Mouse (Mus musculus): ENCODE measurements around the gene Faap100. TPM values are rescaled to one million over a fixed set of nuclear protein-coding genes. Genes with fewer than 3 reads are reported as not detected.

The Faap100 gene
- total RNA-seq, 2 experiments from 2014 or later = 10.6 to 11.7 TPM

DNA sequence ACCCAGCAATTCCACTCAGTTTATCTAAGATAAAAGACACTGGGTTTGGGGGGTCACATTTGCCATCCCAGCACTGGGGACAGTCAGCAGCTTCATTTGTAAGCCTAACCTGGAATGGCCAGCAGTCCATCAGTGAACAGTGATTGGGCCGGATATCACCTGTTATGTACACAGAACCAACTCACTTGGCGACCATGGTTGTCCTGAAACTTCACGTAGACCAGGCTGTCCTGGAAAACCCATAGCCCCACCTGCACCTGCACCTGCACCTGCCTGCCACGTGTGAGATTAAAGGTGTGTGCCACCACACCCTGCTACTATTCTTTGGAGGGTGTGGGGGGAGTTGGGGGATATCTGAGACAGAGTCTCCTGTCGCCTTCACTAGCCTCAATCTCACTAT is 59.3 kb downstream of the Faap100 start:
- no peak for DNase-seq

Small RNAs within 50 kb of the gene (microRNA-seq; reads per million reads assigned to microRNA genes)
- gene Gm23419 = 0 reads per million in 2 experiments
- 0 reads per million in 2 experiments for gene Mir6935

Other genes starting within 250 kb of the Faap100 start
- gene Slc38a10, start 227.4 kb downstream of the Faap100 start, total RNA-seq (2021) = 10 to 100 TPM; 89.2 to 93.9 TPM
- gene Bahcc1, start 145.8 kb downstream of the Faap100 start, total RNA-seq (2021) = 1 to 10 TPM; 3.5 to 5.0 TPM
- gene Actg1, start 30.2 kb downstream of the Faap100 start, total RNA-seq (2021) = 100 to 1,000 TPM; 286 to 296 TPM
- gene Fscn2, start 17.2 kb downstream of the Faap100 start, total RNA-seq (2021) = not detected
- gene Nploc4, start 58.9 kb upstream of the Faap100 start, total RNA-seq (2021) = 10 to 100 TPM; 62.0 to 65.2 TPM
- gene Tspan10, start 63.9 kb upstream of the Faap100 start, total RNA-seq (2021) = 1 to 10 TPM; 1.0 to 2.3 TPM
- gene Pde6g, start 74.7 kb upstream of the Faap100 start, total RNA-seq (2021) = under 1 TPM in 1 of 2 experiments, not detected in 1; 0.57 TPM
- 10 to 100 TPM; 58.1 to 70.3 TPM for gene Oxld1, start 79.3 kb upstream of the Faap100 start, total RNA-seq (2021)
- 1 to 10 TPM; 6.0 to 7.3 TPM for gene Ccdc137, start 79.4 kb upstream of the Faap100 start, total RNA-seq (2021)
- 10 to 100 TPM; 10.1 to 12.0 TPM for gene Arl16, start 88.8 kb upstream of the Faap100 start, total RNA-seq (2021)
- gene Mrpl12, start 105.8 kb upstream of the Faap100 start, total RNA-seq (2021) = 100 to 1,000 TPM; 245 to 267 TPM
- 10 to 100 TPM; 15.4 to 15.9 TPM for gene Slc25a10, start 113.1 kb upstream of the Faap100 start, total RNA-seq (2021)
- under 1 TPM; 0.93 to 0.94 TPM for gene Gcgr, start 151.9 kb upstream of the Faap100 start, total RNA-seq (2021)
- gene Mcrip1, start 171.0 kb upstream of the Faap100 start, total RNA-seq (2021) = 10 to 100 TPM; 39.1 to 44.1 TPM
- gene Ppp1r27, start 172.4 kb upstream of the Faap100 start, total RNA-seq (2021) = under 1 TPM in 1 of 2 experiments, not detected in 1; 0.35 TPM
- 100 to 1,000 TPM; 230 TPM for gene P4hb, start 194.5 kb upstream of the Faap100 start, total RNA-seq (2021)
- gene Arhgdia, start 202.9 kb upstream of the Faap100 start, total RNA-seq (2021) = 100 to 1,000 TPM; 133 to 144 TPM
- gene Alyref, start 219.6 kb upstream of the Faap100 start, total RNA-seq (2021) = 10 to 100 TPM; 44.1 to 46.9 TPM
- 10 to 100 TPM; 84.4 to 89.0 TPM for gene Anapc11, start 219.7 kb upstream of the Faap100 start, total RNA-seq (2021)
- gene Npb, start 229.7 kb upstream of the Faap100 start, total RNA-seq (2021) = not detected
- 10 to 100 TPM; 47.2 to 51.2 TPM for gene Pcyt2, start 239.2 kb upstream of the Faap100 start, total RNA-seq (2021)
- gene Sirt7, start 246.5 kb upstream of the Faap100 start, total RNA-seq (2021) = 1 to 10 TPM; 6.9 to 8.9 TPM